Mouse (Mus musculus) R1 (cell line): ENCODE data around the gene Lias.

ENCODE experiments used
- DNase-seq: peaks from one replicate; pipeline ENCODE4 v3.0.0-alpha.2; 2018; ENCODE audit warnings: low read depth, low spot score

The Lias gene

DNA sequence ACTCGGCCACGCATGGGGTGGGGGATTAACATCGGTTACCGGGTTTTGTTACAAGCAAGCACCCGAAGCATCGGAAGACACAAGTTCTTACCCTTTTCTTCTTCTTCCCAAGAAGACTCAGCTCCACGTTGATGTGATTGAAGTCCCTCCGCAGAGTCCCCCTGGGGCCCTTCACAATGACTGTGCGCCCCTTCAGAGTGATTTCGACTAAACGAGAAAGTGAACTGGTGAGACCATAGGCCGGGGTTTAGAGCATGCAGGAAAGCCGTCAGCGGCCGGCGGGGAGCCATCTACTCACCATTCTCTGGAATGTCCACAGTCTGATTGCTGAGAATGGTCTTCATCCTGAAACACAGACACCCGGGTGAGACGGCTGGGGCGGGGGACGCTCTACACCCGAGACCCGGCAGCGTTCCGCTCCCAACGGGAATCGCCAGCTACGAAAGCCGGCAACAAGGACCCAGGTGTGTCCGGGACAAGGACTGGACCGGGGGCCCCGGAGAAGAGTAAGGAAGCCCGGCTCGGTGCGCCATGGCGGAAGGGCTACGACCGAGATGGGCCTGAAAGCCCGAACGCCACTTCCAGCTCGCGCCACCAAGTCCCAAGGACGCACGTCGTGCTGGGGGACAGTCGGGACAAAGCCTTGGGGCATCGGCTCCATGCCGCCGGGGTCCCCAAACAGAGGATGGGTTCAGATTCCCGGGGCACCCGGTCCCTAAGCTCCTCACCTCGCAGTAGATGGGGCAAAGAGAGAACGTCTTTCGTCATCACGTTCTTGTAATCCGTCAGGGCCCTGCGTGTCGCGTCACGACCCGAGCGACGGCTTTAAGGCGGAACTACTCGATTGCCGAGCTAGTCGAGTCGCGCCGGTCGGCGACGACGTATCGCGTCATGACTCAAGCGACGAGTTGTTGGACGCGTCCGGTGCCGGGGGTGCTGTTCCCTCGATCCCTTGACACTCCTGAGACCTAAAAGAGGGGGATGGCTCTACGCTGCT is at the start of gene Lias, which contains the start of gene Rpl9:
Lias (plus strand) TSS at position 850 of the 997 bp plus-strand sequence.
Rpl9 (minus strand) TSS at position 797 of the 997 bp plus-strand sequence.
- DNase-seq, result peak; percentile 99

DNA sequence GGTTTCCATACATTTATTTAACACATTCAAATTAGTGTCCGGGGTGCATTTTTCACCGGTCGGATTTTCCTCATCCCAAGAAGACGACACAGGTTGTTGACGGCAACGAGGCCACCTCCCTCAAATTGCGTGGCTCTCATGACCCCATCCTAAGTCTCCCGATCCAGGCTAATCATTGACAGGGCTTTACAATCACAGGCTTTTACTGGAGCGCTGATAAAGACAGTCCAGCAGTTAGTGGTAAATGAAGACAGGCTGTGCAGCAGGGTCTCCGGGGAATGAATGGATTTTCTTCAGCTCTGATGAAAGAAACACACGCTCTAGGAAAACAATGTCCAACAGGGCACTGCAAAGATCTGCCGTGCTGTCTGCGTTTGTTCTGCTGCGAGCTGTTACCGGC is 43.1 kb upstream of the Lias start, which contains the start of gene Klb:
Klb (plus strand) TSS at position 147 of the 400 bp plus-strand sequence.
- DNase-seq, result no peak

DNA sequence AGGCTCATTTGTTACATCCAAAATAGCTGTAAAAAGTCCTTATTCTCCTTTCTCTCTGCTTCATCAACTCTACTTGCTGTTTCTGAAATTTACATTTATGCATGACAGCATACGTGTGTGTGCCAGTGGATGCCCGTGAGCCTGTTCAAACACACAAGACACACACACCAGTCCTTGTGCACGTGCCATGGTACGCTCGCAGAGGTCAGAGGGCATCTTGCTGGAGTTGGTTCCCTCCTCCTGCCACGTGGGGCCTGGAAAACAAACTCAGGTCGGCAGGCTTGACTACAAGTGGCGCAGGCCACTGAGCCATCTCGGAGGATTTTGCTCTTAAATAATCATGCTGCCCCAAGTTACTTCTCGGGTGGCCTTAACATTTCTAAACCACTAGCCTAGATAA is 40.8 kb upstream of the Lias start:
- DNase-seq, result no peak

DNA sequence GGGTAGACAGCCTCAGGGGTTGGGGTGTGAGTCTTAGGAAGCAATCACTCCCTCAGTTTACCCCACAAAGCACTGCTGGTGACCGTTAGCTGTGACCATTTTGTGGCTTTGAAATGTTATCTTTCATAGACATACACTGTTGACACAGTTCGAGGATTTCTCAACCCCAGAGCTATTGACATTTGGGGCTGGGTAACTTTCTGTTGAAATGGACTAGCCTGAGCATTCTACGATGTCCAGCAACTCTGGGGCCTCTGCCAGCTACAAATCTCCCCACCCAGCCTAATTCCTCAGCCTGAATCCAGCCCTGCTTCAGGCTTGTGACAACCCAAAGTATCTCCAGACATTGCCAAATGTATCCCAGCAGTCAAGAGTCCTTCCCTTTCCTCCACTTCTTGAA is 37.2 kb upstream of the Lias start:
- DNase-seq, result no peak

DNA sequence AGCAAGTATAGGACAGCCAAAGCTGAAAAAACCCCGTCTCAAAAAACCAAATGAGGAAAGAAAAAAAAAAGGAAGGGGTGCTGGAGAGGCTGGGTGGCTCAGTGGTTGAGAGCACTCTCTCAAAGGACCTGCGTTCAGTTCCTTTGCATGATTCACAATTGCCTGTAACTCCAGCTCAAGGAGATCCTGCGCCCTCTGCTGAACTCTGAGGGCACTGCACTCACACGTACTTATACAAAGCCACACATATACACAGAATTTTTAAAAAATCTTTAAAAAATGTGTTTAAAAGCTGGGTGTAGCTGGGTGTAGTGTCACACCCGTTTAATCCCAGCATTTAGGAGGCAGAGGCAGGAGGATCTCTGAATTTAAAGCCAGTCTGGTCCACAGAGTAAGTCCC is 36.3 kb upstream of the Lias start:
- DNase-seq, result peak; percentile 87

DNA sequence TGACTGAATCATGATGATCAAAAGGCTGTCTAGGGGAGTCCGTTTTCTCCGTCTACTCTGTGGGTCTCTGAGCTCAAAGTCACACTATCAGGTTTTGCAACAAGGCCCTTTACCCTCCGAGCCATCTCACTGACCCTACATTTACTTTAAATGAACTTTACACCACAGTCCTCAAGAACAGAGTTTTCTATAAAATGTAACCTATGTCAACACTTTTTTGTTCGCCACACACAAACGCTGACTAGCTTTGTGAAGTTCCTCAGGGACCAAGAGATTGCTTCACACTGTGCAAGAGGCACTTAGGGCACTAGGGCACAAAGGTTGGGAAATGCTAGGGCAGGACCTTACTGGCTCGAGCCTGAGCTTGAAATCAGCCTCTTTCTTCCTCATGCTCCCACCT is 34.4 kb upstream of the Lias start:
- no peak for DNase-seq

DNA sequence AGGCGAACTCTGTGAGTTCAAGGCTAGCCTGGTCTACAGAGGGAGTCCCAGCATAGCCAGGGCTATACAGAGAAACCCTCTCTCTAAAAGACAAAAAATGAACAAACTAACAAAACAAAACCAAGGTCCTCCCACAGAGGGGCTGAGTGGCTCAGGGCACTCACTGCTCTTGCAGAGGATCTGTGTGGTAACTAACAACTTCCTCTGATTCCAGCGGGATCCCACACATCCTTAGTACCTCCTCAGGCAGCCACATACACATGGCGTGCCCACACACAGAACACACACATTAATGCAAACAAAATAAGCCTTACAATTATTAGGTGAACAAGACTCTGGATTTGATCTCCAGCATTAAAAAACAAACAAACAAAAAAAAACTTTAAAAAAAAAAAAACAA is 33.5 kb upstream of the Lias start:
- no peak for DNase-seq

DNA sequence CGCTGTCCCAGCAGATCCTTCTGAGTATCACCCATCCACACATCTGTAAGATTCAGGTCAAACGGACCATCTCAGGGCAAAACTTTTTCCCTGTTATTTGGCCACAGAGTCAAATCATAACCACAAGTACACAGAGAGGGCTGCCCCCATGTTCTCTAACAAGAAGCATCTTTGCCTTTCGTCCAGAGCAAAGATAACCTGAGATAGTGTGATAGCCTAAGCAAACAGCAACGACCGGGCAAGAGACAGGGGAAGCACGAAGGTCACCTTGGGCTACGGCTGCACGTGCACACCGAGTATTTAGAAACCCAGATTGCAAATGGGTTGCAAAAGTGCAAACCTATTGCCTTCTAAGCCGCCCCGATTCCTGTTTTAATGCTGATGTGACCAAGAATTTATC is 23.5 kb upstream of the Lias start:
- no peak for DNase-seq

DNA sequence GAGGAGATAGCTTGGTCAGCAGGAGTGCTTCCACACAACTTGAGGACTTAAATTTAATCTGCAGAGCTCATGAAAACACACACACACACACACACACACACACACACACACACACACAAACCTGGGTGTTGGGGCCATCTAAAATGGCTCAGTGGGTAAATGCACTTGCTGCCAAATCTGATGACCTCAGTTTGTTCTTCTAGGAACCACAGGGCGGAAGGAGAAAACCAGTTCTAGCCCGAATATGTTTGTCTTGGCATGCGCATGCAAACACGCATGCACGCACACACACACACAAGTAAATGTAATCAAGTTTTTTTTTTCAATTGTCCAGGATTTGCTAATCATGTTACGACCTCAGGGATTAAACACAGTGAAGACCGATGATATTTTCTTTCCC is 19.7 kb upstream of the Lias start:
- DNase-seq, result no peak

DNA sequence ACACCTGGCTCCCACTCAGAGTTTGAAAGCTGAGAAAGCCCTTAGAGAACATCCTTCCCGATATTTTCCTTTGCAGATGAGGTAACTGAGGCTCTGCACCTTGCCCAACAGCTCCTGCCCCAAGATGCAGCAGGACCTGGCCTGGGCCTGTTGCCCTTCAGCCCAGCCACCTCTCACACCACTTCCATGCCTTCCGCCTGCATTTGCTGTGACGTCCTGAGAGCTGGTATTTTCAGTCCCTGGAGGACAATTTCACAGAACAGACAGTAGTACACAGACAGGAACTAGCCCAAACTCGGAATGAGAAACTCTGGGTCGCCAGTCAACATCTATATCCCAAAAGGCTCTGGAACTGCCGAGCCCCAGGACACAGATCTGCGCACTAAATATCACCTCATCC is 16.6 kb upstream of the Lias start:
- no peak for DNase-seq

DNA sequence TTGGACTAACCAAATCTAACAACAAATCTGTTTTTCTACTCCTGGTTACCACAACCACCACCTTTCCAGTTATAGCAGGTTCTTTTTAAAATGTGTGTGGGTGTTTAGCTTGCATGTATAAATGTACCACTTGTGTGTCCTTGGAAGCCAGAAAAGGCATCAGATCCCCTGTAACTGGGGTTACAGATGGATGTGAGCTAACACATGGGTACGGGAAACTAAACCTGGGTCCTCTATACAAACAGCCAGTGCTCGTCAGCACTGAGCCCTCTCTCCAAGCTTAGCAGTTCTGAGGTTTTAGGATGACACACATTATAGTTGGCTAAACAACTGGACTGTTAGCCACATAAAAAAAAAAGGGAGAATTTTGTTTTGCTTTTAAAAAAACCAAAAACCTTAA is 5.6 kb upstream of the Lias start:
- no peak for DNase-seq

DNA sequence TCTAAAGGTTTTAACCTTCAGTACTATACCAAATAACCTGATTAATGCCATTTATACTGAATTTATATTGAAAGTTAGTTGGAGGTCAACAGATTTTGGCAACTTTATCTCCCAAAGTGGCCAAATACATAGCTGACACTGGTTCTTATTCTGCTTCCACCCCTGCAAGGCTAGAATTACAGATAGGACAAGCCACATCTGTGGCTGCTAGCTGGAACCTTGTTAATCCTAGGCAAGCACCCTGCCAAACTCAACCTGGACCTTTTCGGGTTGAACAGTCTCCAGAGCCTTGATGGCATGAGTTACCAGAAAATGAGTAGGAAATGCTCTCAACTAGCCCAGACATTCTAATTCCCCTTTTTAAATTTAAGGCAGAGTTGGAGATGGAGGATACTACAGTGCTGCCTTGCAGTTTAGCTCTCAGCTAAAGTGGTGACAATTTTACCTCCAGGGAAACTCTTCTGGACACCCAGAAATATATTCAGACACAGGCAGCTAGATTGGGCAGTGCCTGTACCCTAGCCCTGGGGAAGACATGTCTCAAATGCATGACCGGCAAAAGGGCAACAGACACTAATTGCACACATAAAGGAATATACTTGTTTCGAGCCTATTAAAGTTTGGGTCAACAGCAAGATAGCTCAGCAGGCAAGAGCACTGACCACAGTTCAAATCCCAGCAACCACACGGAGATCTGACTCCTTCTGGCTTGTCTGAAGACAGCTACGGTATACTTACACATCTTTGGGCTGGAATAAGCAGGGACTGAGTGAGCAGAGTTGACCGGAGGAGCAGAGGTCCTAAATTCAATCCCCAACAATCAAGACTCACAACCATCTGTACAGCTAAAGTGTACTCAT is 4.1 kb upstream of the Lias start:
- DNase-seq, result peak; percentile 37

DNA sequence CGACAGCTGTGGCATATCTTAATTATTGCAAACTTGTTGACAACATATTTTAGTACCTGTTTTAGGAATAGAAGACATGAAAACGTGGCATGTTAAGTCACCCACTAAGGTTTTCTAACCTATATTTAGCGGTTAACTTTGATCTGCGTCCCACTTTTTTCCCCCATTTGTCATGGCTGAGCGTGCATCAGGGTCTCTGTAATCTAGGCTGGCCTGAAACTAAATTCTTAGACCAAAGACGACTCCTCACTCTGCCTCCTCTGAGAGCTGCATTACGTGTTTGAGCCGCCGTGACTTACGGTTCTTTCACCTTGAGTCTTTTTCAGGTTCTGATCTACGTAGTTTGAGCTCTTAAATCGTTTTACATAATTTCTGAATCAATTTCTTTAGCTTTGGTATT is 456 bp downstream of the Lias start:
- DNase-seq, result peak; percentile 66

DNA sequence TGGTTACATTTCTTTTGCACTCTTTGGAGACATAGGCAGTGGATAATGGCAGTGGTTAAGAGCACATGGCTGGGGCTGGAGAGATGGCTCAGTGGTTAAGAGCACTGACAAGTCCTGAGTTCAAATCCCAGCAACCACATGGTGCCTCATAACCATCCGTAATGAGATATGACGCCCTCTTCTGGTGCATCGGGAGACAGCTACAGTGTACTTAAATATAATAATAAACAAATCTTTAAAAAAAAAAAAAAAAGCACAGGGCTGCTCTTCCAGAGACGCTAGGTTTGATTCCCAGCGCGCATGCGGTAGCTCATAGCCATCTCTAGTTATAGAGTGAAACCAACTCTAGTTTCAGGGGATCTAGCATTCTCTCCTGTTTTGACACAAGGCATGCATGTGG is 3.1 kb downstream of the Lias start:
- DNase-seq, result no peak

DNA sequence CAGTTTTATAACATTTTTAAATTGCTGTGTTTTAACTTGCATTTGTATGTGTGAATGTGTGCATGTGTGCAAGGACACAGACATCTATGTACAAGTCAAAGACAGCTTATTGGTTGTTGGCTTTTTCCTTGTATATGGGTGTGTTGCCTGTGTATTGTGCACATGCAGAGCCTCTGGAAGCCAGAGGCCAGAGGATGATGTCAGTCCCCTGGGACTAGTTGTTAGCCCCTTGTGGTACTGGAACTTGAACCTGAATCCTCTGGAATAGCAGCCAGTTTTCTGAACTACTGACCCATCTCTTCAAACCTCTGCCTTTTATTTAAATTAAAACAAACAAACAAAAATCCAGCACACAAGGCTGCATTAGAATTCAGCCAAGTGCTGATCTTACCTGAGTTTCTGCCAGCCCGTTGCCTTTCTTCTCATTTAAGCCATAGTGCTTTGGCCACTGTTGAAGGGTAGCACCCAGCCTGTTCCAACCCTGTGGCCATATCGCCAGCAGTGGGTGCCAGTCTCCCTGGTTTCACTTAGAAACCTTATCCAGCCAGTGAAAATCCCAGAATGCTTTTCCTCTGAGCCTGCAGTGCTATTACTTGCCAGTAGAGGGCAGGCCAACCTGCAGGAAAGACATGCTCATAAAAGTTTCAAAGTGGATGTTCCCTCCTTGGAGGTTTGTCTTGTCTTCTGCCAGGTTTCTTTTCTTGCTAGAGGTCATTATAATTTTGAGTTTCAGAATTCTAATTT is 10.1 kb downstream of the Lias start:
- DNase-seq, result peak; percentile 83

DNA sequence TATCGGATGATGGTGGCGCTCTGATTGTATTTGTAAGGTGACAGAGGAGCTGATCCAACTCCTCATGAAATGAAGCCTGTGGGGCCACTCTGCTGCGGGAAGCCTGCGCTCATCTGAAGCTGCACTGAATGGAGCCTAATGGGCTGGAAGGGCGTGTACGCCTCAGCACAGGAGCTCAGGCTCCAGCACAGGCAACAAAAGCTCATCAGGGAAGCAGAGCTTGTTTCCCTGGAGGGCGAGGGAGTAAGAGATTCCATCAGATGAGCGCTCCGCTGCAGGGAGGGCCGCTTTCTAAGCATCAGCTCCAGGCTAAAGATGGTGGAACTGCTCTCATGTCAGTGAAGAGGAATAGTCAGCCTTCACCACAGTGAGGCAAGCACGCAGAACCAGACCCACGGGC is 16.7 kb downstream of the Lias start:
- peak; percentile 81 for DNase-seq

DNA sequence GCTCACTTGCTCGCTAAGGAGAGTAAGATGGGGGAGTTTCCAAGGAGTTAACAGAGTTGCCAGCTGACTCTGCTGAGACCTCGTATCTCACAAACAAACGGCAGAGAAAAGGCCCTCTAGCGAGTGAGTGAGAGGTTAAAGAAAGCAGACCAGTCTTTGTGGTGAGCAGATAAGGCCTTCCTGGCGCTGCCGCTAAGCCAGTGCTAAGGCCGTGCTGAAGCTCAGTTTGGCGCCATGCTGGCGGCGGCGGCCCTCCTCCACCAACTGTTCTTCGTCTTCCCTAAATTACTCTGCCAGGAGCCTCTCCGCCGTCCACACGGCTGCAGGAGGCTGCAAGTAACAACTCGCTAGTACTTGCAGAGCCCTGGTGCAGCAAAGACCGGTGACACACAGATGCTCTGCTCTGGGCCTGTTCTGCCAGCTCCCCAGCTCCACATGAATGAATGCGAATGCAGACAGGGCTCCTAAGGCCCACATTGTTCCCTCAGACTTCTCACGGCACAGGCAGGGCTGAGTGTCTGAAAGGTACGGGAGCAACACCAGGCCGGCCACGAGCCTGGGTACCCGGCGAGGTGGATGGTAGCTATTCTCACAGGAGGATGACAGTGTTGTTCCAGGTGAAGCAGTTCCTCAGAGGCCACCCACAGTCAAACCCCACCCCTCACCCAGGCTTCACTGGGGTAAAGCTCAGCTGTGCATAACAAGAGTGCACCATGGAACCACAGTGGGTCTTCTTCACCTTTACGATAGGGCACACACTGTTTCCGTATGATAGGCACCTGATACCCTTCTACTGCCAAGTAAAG is 24.6 kb downstream of the Lias start:
- peak; percentile 79 for DNase-seq

DNA sequence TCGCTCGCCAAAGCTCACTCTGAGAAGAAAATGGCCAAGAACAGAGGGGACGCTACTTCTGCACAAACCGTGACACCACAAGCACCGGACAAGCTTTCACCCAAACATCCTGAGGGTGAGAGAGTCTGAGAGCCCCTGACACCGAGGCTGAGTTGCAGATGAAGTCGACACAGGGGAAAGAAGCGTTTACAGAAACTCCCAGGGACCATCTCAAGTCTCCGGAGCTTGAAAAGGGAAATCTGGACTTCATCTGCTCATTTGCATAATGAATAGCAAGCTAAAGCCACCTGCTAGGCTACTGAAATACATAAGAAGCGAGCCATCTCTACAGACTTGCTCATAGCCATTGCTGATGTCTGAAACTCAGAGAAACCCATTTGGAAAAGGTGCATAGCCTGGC is 27.8 kb downstream of the Lias start:
- DNase-seq, result no peak

DNA sequence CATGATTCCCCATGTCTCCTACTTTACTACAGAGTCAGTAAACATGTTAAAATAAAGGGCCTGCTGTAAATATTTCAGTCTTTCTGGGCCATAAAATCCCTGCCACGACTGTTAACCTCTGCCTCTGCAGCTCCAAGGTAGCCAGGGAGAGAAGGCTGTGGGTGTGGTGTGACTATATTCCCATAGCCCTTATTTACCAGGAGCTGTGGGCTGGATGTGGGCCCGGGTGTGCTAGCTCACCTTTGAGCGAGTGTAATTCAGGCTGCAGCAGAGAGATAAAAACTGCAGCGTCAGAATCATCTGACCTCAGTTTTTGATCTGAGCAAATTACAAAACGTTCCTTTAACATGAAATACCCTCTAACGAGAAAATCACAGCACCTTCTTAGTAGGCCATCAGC is 29.5 kb downstream of the Lias start:
- DNase-seq, result no peak

DNA sequence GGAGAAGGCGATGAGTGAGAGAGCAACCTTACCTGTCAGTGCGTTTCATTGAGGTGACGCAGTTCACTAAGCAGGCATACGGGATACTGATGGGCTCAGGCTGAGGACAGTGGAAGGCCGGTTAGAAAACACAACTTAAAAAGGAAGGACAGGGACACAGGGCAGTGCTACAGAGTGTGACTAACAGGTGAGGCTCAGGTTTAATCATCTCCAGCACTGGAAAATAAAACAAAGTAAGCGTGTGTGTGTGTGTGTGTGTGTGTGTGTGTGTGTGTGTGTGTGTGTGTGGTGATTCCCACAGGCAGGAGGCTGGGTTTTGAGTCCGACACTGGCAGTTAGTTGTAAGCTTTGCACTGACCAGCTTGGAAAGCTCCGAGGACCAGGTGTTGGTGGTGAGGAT is 31.5 kb downstream of the Lias start:
- DNase-seq, result no peak

DNA sequence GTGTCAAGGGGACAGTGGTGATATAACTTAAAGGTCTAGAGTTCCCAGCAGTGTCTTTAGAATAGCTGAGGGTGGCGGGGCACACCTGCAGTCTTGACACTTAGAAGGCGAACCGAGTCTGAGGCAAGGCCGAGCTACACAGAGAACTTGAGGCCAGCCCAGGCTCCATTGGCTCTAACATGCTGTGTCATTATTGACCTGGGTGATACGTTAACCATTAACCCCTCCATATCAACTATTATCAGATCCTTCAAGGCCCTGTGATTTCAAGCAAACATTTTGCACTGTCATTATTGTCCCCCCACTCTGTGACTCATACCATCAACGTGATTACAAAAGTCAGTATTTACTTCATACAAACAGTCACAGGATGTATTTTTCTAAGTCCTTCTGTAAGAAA is 32.9 kb downstream of the Lias start:
- no peak for DNase-seq
